In genomic region chr5:3355032-3355536, GRCm38 (mm10) we compare ENCODE assay signal across 14 mouse cellular contexts. TPM values are rescaled to one million over a fixed set of nuclear protein-coding genes. Genes with fewer than 3 reads are reported as not detected.
DNase-seq lines count a peak whose midpoint lies in the region; ATAC-seq and TF ChIP-seq lines count a peak whose summit lies in the region.
"Had no signal": no experiment of that assay in that cellular context is flagged by ENCODE, and none has a peak within 500 bp of the region (broad histone marks: within the 10 kb centered on the region; RNA-seq: fewer than 3 reads in every experiment).

No protein-coding gene starts in this region.

- H3K79me2 ChIP-seq in MEL (ENCODE audit: control insufficient read depth, insufficient read depth, low read length, poor library complexity) = peaks cover 63% of the 10 kb centered on the region

- intact Hi-C loops in heart, postnatal 10 days (cut with DNase I) = no loop called here

- no peak overlapping the region for H3K4me2 ChIP-seq in heart, postnatal 0 days (ENCODE audit: low read depth, low read length)
- peak overlapping the region; percentile 41; the same call in 1 of the 2 replicates for H3K4me2 ChIP-seq in liver, embryonic 15.5 days
- H3K4me2 ChIP-seq: embryonic facial prominence, embryonic 12.5 days; limb, embryonic 12.5 days; neural tube, embryonic 13.5 days had no signal

- H3K4me3 ChIP-seq in heart, postnatal 0 days (ENCODE audit: low read depth, low read length) = no peak overlapping the region
- no peak overlapping the region for H3K4me3 ChIP-seq in MEL (ENCODE audit: control insufficient read depth in 1 of 2, insufficient read depth in 1 of 2, low read depth in 2 of 2, low read length in 2 of 2)
- H3K4me3 ChIP-seq in cortical plate, adult 2 months (ENCODE audit: insufficient read depth, low read length) = no peak overlapping the region
- H3K4me3 ChIP-seq in liver, embryonic 15.5 days (replicated peaks) = no peak overlapping the region
- H3K4me3 ChIP-seq: embryonic facial prominence, embryonic 12.5 days; limb, embryonic 12.5 days; neural tube, embryonic 13.5 days had no signal

- no peak for DNase-seq in heart, postnatal 0 days (ENCODE audit: low spot score)
- no peak for DNase-seq in heart, postnatal 10 days
- no peak for DNase-seq in MEL (ENCODE audit: low read depth, low spot score)
- no peak for DNase-seq in thymus, postnatal 14 days
- DNase-seq: cerebellum, adult 2 months; gastrocnemius, postnatal 10 days; kidney, adult 8-10 months; spleen, adult 18-20 months had no signal

- no peak for TF ChIP-seq CTCF in heart, postnatal 0 days (IDR thresholded peaks at IDR 0.05; ENCODE audit: low read depth)
- no peak for TF ChIP-seq CTCF in MEL (IDR thresholded peaks at IDR 0.05 in 2 of 3, conservative IDR thresholded peaks at IDR 0.05 in 1 of 3; ENCODE audit: control insufficient read depth in 1 of 3, insufficient read depth in 1 of 3, low read depth in 2 of 3, low read length in 3 of 3, poor library complexity in 1 of 3, severe bottlenecking in 1 of 3)
- no peak for TF ChIP-seq CTCF in cortical plate, adult 2 months (IDR thresholded peaks at IDR 0.05; ENCODE audit: extremely low read depth, insufficient read depth, low read length)

- whole genome bisulfite sequencing in heart, postnatal 0 days = 79% methylated on average over 12 of the region's 12 CpGs
- WGBS in liver, embryonic 15.5 days (ENCODE audit: insufficient replicate concordance) = 72% methylated on average over 12 of the region's 12 CpGs

- H3K9ac ChIP-seq in heart, postnatal 0 days (replicated peaks; ENCODE audit: low read depth, low read length) = no peak overlapping the region
- peak overlapping the region; percentile 49 for H3K9ac ChIP-seq in MEL (ENCODE audit: control insufficient read depth, low read depth, low read length, poor library complexity, severe bottlenecking)
- no peak overlapping the region for H3K9ac ChIP-seq in liver, embryonic 15.5 days
- H3K9ac ChIP-seq: embryonic facial prominence, embryonic 12.5 days; limb, embryonic 12.5 days; neural tube, embryonic 13.5 days had no signal

- H3K9me3 ChIP-seq in heart, postnatal 0 days (replicated peaks; ENCODE audit: control insufficient read depth, low read length) = no peaks in the 10 kb centered on the region
- no peaks in the 10 kb centered on the region for H3K9me3 ChIP-seq in MEL (replicated peaks; ENCODE audit: insufficient read depth, low read length)
- H3K9me3 ChIP-seq in liver, embryonic 15.5 days (replicated peaks) = no peaks in the 10 kb centered on the region
- H3K9me3 ChIP-seq: embryonic facial prominence, embryonic 12.5 days; limb, embryonic 12.5 days; neural tube, embryonic 13.5 days had no signal

- H3K27ac ChIP-seq in heart, postnatal 0 days (ENCODE audit: low read depth) = 0 out of 2 replicates have a peak overlapping the region, but pooled peaks have one; percentile 61
- H3K27ac ChIP-seq in MEL (ENCODE audit: control insufficient read depth, low read depth, low read length) = peak overlapping the region; percentile 98
- H3K27ac ChIP-seq in cortical plate, adult 2 months (ENCODE audit: insufficient read depth, low read length) = peak overlapping the region; percentile 37; the same call in 1 of the 2 replicates
- H3K27ac ChIP-seq in liver, embryonic 15.5 days (replicated peaks) = no peak overlapping the region
- H3K27ac ChIP-seq: embryonic facial prominence, embryonic 12.5 days; limb, embryonic 12.5 days; neural tube, embryonic 13.5 days had no signal

- no peaks in the 10 kb centered on the region for H3K36me3 ChIP-seq in heart, postnatal 0 days (replicated peaks; ENCODE audit: control insufficient read depth, insufficient read depth, low read length)
- peaks cover 30 to 90% of the 10 kb centered on the region in 2 experiments for H3K36me3 ChIP-seq in MEL (ENCODE audit: control insufficient read depth in 1 of 2, insufficient read depth in 2 of 2, low read length in 2 of 2)
- H3K36me3 ChIP-seq in liver, embryonic 15.5 days (replicated peaks) = no peaks in the 10 kb centered on the region
- H3K36me3 ChIP-seq: embryonic facial prominence, embryonic 12.5 days; limb, embryonic 12.5 days; neural tube, embryonic 13.5 days had no signal

- H3K27me3 ChIP-seq in heart, postnatal 0 days (ENCODE audit: control insufficient read depth, insufficient read depth, low read length) = no peaks in the 10 kb centered on the region
- no peaks in the 10 kb centered on the region for H3K27me3 ChIP-seq in MEL (ENCODE audit: control insufficient read depth in 1 of 2, insufficient read depth in 2 of 2, low read length in 2 of 2)
- no peaks in the 10 kb centered on the region for H3K27me3 ChIP-seq in liver, embryonic 15.5 days
- H3K27me3 ChIP-seq: embryonic facial prominence, embryonic 12.5 days; limb, embryonic 12.5 days; neural tube, embryonic 13.5 days had no signal

- H3K4me1 ChIP-seq in heart, postnatal 0 days (ENCODE audit: control insufficient read depth, insufficient read depth) = peaks cover 13% of the 10 kb centered on the region; the same call in 1 of the 2 replicates
- peaks cover 56 to 63% of the 10 kb centered on the region in 2 experiments for H3K4me1 ChIP-seq in MEL (ENCODE audit: control insufficient read depth in 1 of 2, insufficient read depth in 2 of 2, low read length in 2 of 2)
- no peaks in the 10 kb centered on the region for H3K4me1 ChIP-seq in cortical plate, adult 2 months (ENCODE audit: control insufficient read depth, insufficient read depth, low read length)
- peaks cover 50% of the 10 kb centered on the region for H3K4me1 ChIP-seq in liver, embryonic 15.5 days (replicated peaks)
- H3K4me1 ChIP-seq: embryonic facial prominence, embryonic 12.5 days; limb, embryonic 12.5 days had no signal

- no peak for TF ChIP-seq POLR2A in MEL (IDR thresholded peaks at IDR 0.05; ENCODE audit: control insufficient read depth in 1 of 2, insufficient read depth in 1 of 2, low read depth in 1 of 2, low read length in 2 of 2, poor library complexity in 1 of 2)
- no peak for TF ChIP-seq POLR2A in cortical plate, adult 2 months (IDR thresholded peaks at IDR 0.05; ENCODE audit: extremely low read depth, insufficient read depth, low read length)

- no peak for ATAC-seq in heart, postnatal 0 days (ENCODE audit: insufficient read depth, low read depth)
- no peak for ATAC-seq in liver, embryonic 15.5 days (ENCODE audit: insufficient read depth)
- no peak for ATAC-seq in erythroid progenitor cell, adult 5-6 weeks (replicated peaks; ENCODE audit: low FRiP score, poor library complexity, severe bottlenecking)

- TF ChIP-seq EP300 in heart, postnatal 0 days (IDR thresholded peaks at IDR 0.05; ENCODE audit: low read depth) = no peak
- TF ChIP-seq EP300 in MEL (IDR thresholded peaks at IDR 0.05; ENCODE audit: low read depth in 1 of 2, low read length in 2 of 2) = peak in 1 of 2 experiments; percentile 1; a peak in 1 of 4 replicates

- TF ChIP-seq RAD21 in MEL (IDR thresholded peaks at IDR 0.05; ENCODE audit: low read depth, low read length) = no peak

TF ChIP-seq in MEL, 35 proteins besides CTCF, POLR2A, EP300 and RAD21:
- TF ChIP-seq SIN3A (IDR thresholded peaks at IDR 0.05; ENCODE audit: low read length) (0 out of 2 replicates have a peak, but pooled peaks have one; percentile 21), ZMIZ1 (IDR thresholded peaks at IDR 0.05; ENCODE audit: low read depth, low read length) (0 out of 2 replicates have a peak, but pooled peaks have one; percentile 31), RCOR1 (IDR thresholded peaks at IDR 0.05; ENCODE audit: low read depth, low read length) (0 out of 2 replicates have a peak, but pooled peaks have one; percentile 39), GATA1 (IDR thresholded peaks at IDR 0.05; ENCODE audit: low read depth, low read length) (peak; percentile 63; the same call in 1 of the 2 replicates), CHD1 (IDR thresholded peaks at IDR 0.05; ENCODE audit: low read depth, low read length) (no peak), BHLHE40 (IDR thresholded peaks at IDR 0.05; ENCODE audit: borderline replicate concordance, low read depth, low read length) (no peak), MAX (IDR thresholded peaks at IDR 0.05; ENCODE audit: low read length) (0 out of 2 replicates have a peak, but pooled peaks have one; percentile 0)
TF ChIP-seq in MEL: peak in this region for 5.

RNA-seq across cellular contexts. Expression of gene Cdk6, which starts 13.8 kb away (rescaled TPM):
- total RNA-seq in heart, postnatal 0 days (2014; rRNA removed; ENCODE audit: low replicate concordance) = 43.0 and 55.2 TPM in 2 replicates
- 17.7 and 19.2 TPM in 2 replicates for polyA plus RNA-seq in heart, postnatal 0 days (2015; fragmentation: Nextera tagmentation; extraction: Ambion mirVana)
- total RNA-seq in heart, postnatal 10 days (2021) = 10 to 100 TPM; 41.9 to 48.2 TPM
- 195 and 197 TPM in 2 replicates for total RNA-seq in MEL (2012; rRNA removed)
- polyA plus RNA-seq in MEL (2012; ENCODE audit: insufficient read depth in 1 of 2, insufficient read length in 2 of 2, low read depth in 1 of 2, low replicate concordance in 2 of 2, missing spikeins in 1 of 2) = 100 to 1,000 TPM in 1 of 2 experiments, 10 to 100 TPM in 1; 79.0 to 318 TPM
- 1.9 and 2.0 TPM in 2 replicates for polyA plus RNA-seq in cortical plate, adult 2 months (2012; rRNA removed)
- polyA plus RNA-seq in liver, embryonic 15.5 days (2015; fragmentation: Nextera tagmentation; extraction: Ambion mirVana) = 19.2 and 19.3 TPM in 2 replicates
- 22.3 and 26.8 TPM in 2 replicates for total RNA-seq in erythroid progenitor cell, adult 5-6 weeks (2015; ENCODE audit: low replicate concordance)
- 8.2 and 10.4 TPM in 2 replicates for total RNA-seq in erythroid progenitor cell, adult 5-6 weeks (2017; ENCODE audit: low replicate concordance)
